Mouse (Mus musculus) lung, adult 2 months (tissue): ENCODE results near the gene 9930021J03Rik.

ENCODE experiments used
- CTCF ChIP-seq: fragments of 200-500 bp; IDR thresholded peaks from 2 replicates; pipeline ENCODE4 v1.5.1; 2011; ENCODE audit warnings: mild to moderate bottlenecking, low read length, control low read depth; ENCODE audit not compliant: insufficient read depth
- POLR2A ChIP-seq: fragments of 200-500 bp; IDR thresholded peaks from 2 replicates; pipeline ENCODE4 v1.6.1; 2011; ENCODE audit warnings: low read depth, mild to moderate bottlenecking, control low read depth, low read length, borderline replicate concordance; ENCODE audit errors: extremely low read depth

DNA sequence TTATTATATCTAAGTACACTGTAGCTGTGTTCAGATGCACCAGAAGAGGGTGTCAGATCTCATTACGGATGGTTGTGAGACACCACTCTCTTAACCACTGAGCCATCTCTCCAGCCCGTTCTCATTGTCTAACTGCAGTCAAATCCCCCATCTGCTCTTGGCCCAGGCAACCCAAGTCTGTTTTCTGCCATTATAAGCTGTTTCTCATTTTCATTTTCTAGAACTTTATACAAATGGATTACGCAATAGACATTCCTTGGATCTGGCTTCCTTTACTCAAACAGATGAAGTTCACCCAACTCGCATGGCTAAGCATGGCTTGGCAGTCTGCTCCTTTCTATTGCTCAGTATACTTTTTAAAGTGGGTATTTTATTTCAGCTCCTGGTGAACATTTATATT lies 34.9 kb upstream of the 9930021J03Rik start:
- TF ChIP-seq CTCF = no peak
- TF ChIP-seq POLR2A = no peak
